21 mouse cellular contexts compared by ENCODE assay signal in genomic region chr8:61244157-61244556, GRCm38 (mm10). TPM values are rescaled to one million over a fixed set of nuclear protein-coding genes. Genes with fewer than 3 reads are reported as not detected.
DNase-seq lines count a peak whose midpoint lies in the region; ATAC-seq and TF ChIP-seq lines count a peak whose summit lies in the region.
"Had no signal": no experiment of that assay in that cellular context is flagged by ENCODE, and none has a peak within 500 bp of the region (broad histone marks: within the 10 kb centered on the region; RNA-seq: fewer than 3 reads in every experiment).

No protein-coding gene starts in this region.

- H3K27ac ChIP-seq in kidney, adult 2 months (ENCODE audit: insufficient read depth, low read depth, low read length) = no peak overlapping the region
- no peak overlapping the region for H3K27ac ChIP-seq in lung, embryonic 14.5 days (ENCODE audit: low read depth)
- peak overlapping the region; percentile 74; the same call in 1 of the 2 replicates for H3K27ac ChIP-seq in ES-E14 (ENCODE audit: insufficient read depth, low read depth, low read length, poor library complexity, severe bottlenecking)
- H3K27ac ChIP-seq: embryonic facial prominence, embryonic 13.5 days; forebrain, embryonic 15.5 days; hindbrain, embryonic 13.5 days; liver, embryonic 13.5 days; neural tube, embryonic 12.5 days had no signal

- no peaks in the 10 kb centered on the region for H3K27me3 ChIP-seq in kidney, adult 2 months (replicated peaks; ENCODE audit: control insufficient read depth, insufficient read depth, low read length)
- H3K27me3 ChIP-seq in lung, embryonic 14.5 days (ENCODE audit: insufficient read depth, low read length) = no peaks in the 10 kb centered on the region
- H3K27me3 ChIP-seq: embryonic facial prominence, embryonic 13.5 days; forebrain, embryonic 15.5 days; hindbrain, embryonic 13.5 days; liver, embryonic 13.5 days; neural tube, embryonic 12.5 days had no signal

- H3K9ac ChIP-seq in lung, embryonic 14.5 days = no peak overlapping the region
- no peak overlapping the region for H3K9ac ChIP-seq in ES-E14 (ENCODE audit: insufficient read depth, low read depth, low read length, poor library complexity, severe bottlenecking)
- H3K9ac ChIP-seq: embryonic facial prominence, embryonic 13.5 days; forebrain, embryonic 15.5 days; hindbrain, embryonic 13.5 days; liver, embryonic 13.5 days; neural tube, embryonic 12.5 days had no signal

- peaks cover 16% of the 10 kb centered on the region for H3K4me1 ChIP-seq in kidney, adult 2 months (ENCODE audit: control insufficient read depth, insufficient read depth, low read length)
- H3K4me1 ChIP-seq in lung, embryonic 14.5 days (ENCODE audit: insufficient read depth) = no peaks in the 10 kb centered on the region
- peaks cover 0 to 5% of the 10 kb centered on the region in 2 experiments; a peak in 2 of 4 replicates for H3K4me1 ChIP-seq in ES-E14 (ENCODE audit: control insufficient read depth in 2 of 2, insufficient read depth in 2 of 2, low read length in 2 of 2, poor library complexity in 1 of 2)
- H3K4me1 ChIP-seq: liver, embryonic 13.5 days had no signal

- no peak overlapping the region for H3K4me3 ChIP-seq in kidney, adult 2 months (ENCODE audit: insufficient read depth, low read depth, low read length)
- H3K4me3 ChIP-seq in lung, embryonic 14.5 days (ENCODE audit: low read depth, low read length) = no peak overlapping the region
- no peak overlapping the region for H3K4me3 ChIP-seq in ES-E14 (ENCODE audit: insufficient read depth in 1 of 2, low read depth in 1 of 2, low read length in 2 of 2, poor library complexity in 1 of 2, severe bottlenecking in 1 of 2)
- H3K4me3 ChIP-seq: embryonic facial prominence, embryonic 13.5 days; forebrain, embryonic 15.5 days; hindbrain, embryonic 13.5 days; liver, embryonic 13.5 days; neural tube, embryonic 12.5 days had no signal

- no peak for DNase-seq in kidney, adult 2 months
- no peak for DNase-seq in kidney, postnatal 14 days
- DNase-seq in lung, embryonic 14.5 days = no peak
- DNase-seq in lung, adult 18-20 months = no peak
- no peak for DNase-seq in ES-E14 (ENCODE audit: low read depth, low spot score)
- peak; percentile 66 for DNase-seq in ZHBTc4 (ENCODE audit: low read depth, low spot score)
- no peak for DNase-seq in spleen, postnatal 36 days (ENCODE audit: low spot score in 2 of 2)
- DNase-seq: adrenal gland, postnatal 10 days; cerebellum, postnatal 10 days; heart, postnatal 10 days; liver, embryonic 13.5 days; right cerebral cortex, postnatal 4 days; thymus, adult 18-20 months; thymus, postnatal 4 days had no signal

- H3K9me3 ChIP-seq in lung, embryonic 14.5 days (ENCODE audit: low read depth, low read length) = peaks cover 4% of the 10 kb centered on the region; the same call in 1 of the 2 replicates
- H3K9me3 ChIP-seq in ES-E14 (ENCODE audit: control insufficient read depth, insufficient read depth, low read depth, low read length) = no peaks in the 10 kb centered on the region
- H3K9me3 ChIP-seq: embryonic facial prominence, embryonic 13.5 days; hindbrain, embryonic 13.5 days; liver, embryonic 13.5 days; neural tube, embryonic 12.5 days had no signal

- no peaks in the 10 kb centered on the region for H3K36me3 ChIP-seq in kidney, adult 2 months (ENCODE audit: control insufficient read depth, insufficient read depth, low read length)
- H3K36me3 ChIP-seq in lung, embryonic 14.5 days (ENCODE audit: insufficient read depth) = 0 out of 2 replicates have a peak, but pooled peaks cover 12% of the 10 kb centered on the region
- peaks cover 2% of the 10 kb centered on the region; the same call in 1 of the 2 replicates for H3K36me3 ChIP-seq in ES-E14 (ENCODE audit: control insufficient read depth, insufficient read depth, low read length, poor library complexity, severe bottlenecking)
- H3K36me3 ChIP-seq: forebrain, embryonic 15.5 days; hindbrain, embryonic 13.5 days; liver, embryonic 13.5 days had no signal

- WGBS in kidney, adult 2 months = 95% methylated on average over 7 of the region's 7 CpGs
- 94% methylated on average over 7 of the region's 7 CpGs for WGBS in lung, embryonic 14.5 days

- TF ChIP-seq POLR2A in kidney, adult 2 months (IDR thresholded peaks at IDR 0.05; ENCODE audit: low read depth, low read length) = no peak

- in situ Hi-C loops in ES-E14 (cut with MboI; ENCODE audit: low sequenced_read_pairs in 2 of 2, unreplicated experiment in 2 of 2) = no loop called here

- H3K4me2 ChIP-seq in lung, embryonic 14.5 days = no peak overlapping the region
- H3K4me2 ChIP-seq: embryonic facial prominence, embryonic 13.5 days; forebrain, embryonic 15.5 days; heart, embryonic 11.5 days; hindbrain, embryonic 13.5 days; liver, embryonic 13.5 days; neural tube, embryonic 12.5 days had no signal

- no peak for ATAC-seq in lung, embryonic 14.5 days (ENCODE audit: insufficient read depth)
- no peak for ATAC-seq in monocyte, adult 5-6 weeks (replicated peaks; ENCODE audit: insufficient number of reproducible peaks, low FRiP score, low TSS enrichment, poor library complexity, severe bottlenecking)
- ATAC-seq: activated CD4-positive, CD25-positive, alpha-beta regulatory T cell, adult 4 months; forebrain, embryonic 15.5 days had no signal

- TF ChIP-seq CTCF in kidney, adult 2 months (conservative IDR thresholded peaks at IDR 0.05; ENCODE audit: insufficient read depth, insufficient read length, low read depth, low read length) = 0 out of 2 replicates have a peak, but pooled peaks have one; percentile 9
- peak; percentile 34; the same call in 1 of the 2 replicates for TF ChIP-seq CTCF in lung, embryonic 14.5 days (IDR thresholded peaks at IDR 0.05; ENCODE audit: low read depth)

TF ChIP-seq in ES-E14, 5 proteins besides CTCF, POLR2A, EP300 and RAD21:
- no peak for TF ChIP-seq CHD2 (IDR thresholded peaks at IDR 0.05; ENCODE audit: low read depth, low read length)
- no peak for TF ChIP-seq MAFK (IDR thresholded peaks at IDR 0.05; ENCODE audit: insufficient read depth, low read depth, low read length)
- TF ChIP-seq ZC3H11A (IDR thresholded peaks at IDR 0.05; ENCODE audit: borderline replicate concordance, low read depth, low read length) = no peak
- peak; percentile 25; the same call in 1 of the 2 replicates for TF ChIP-seq ZNF384 (IDR thresholded peaks at IDR 0.05; ENCODE audit: low read depth, low read length)
- no peak for TF ChIP-seq HCFC1 (IDR thresholded peaks at IDR 0.05; ENCODE audit: borderline replicate concordance, insufficient read depth, low read length)

RNA-seq across cellular contexts. Expression of gene Sh3rf1, which starts 20.5 kb away (rescaled TPM):
- polyA plus RNA-seq in kidney, adult 2 months (2012; rRNA removed) = 14.4 and 15.3 TPM in 2 replicates
- polyA plus RNA-seq in lung, embryonic 14.5 days (2014; fragmentation: Nextera tagmentation; extraction: Ambion mirVana) = 21.2 and 22.5 TPM in 2 replicates
- 4.1 and 6.0 TPM in 2 replicates for total RNA-seq in ES-E14 (2012; rRNA removed)
- 0.57 to 2.6 TPM (median 2.1 TPM) in 3 replicates for total RNA-seq in monocyte, adult 5-6 weeks (2017)
